Mouse (Mus musculus) MEL (cell line): Measurements from ENCODE around the gene Tpst2. TPM values are rescaled to one million over a fixed set of nuclear protein-coding genes. Genes with fewer than 3 reads are reported as not detected.

ENCODE experiments used
- polyA plus RNA-seq, 2 experiments: library from polyadenylated mRNA; stranded (reverse) in 1 of 2; unstranded in 1 of 2; fragments of >175 nt in 1 of 2; fragments of >200 nt in 1 of 2; gene quantifications; 2 replicates each; pipeline versions ENCODE4 v1.2.1 to v1.2.4; 2012; ENCODE audit warnings: low replicate concordance in 2 of 2, low read depth in 1 of 2; ENCODE audit not compliant: insufficient read length in 2 of 2, insufficient read depth in 1 of 2, missing spikeins in 1 of 2
- total RNA-seq: library from RNA; depleted of rRNA; stranded (reverse); fragments of 300-350 nt; gene quantifications from 2 replicates; pipeline ENCODE4 v1.2.3, GENCODE M21; 2012; rRNA removed

Tpst2 gene
- total and polyA plus RNA-seq, 3 experiments, result 57.8 to 86.1 TPM; not detected in 1

Other genes starting within 250 kb of the Tpst2 start
- gene Cryba4, start 24.2 kb upstream of the Tpst2 start, total RNA-seq, result 0.29 and 0.39 TPM in 2 replicates
- gene Cryba4, start 24.2 kb upstream of the Tpst2 start, polyA plus RNA-seq, result under 1 TPM in 1 of 2 experiments, not detected in 1; 0.77 TPM
- gene Crybb1, start 20.9 kb upstream of the Tpst2 start, total RNA-seq, result 0.27 TPM in 1 of 2 replicates, not detected in the other
- gene Crybb1, start 20.9 kb upstream of the Tpst2 start, polyA plus RNA-seq, result under 1 TPM in 1 of 2 experiments, not detected in 1; 0.24 TPM
- gene Tfip11, start 49.7 kb downstream of the Tpst2 start, total RNA-seq, result 30.3 and 34.6 TPM in 2 replicates
- 10 to 100 TPM in 1 of 2 experiments, not detected in 1; 44.7 TPM for gene Tfip11, start 49.7 kb downstream of the Tpst2 start, polyA plus RNA-seq
- gene Srrd, start 66.3 kb downstream of the Tpst2 start, total RNA-seq, result 29.4 and 36.5 TPM in 2 replicates
- 10 to 100 TPM in 1 of 2 experiments, not detected in 1; 49.3 TPM for gene Srrd, start 66.3 kb downstream of the Tpst2 start, polyA plus RNA-seq
- gene Hps4, start 66.4 kb downstream of the Tpst2 start, total RNA-seq, result 28.9 and 37.1 TPM in 2 replicates
- gene Hps4, start 66.4 kb downstream of the Tpst2 start, polyA plus RNA-seq, result 10 to 100 TPM in 1 of 2 experiments, not detected in 1; 41.7 TPM
- 0.04 TPM in 1 of 2 replicates, not detected in the other for gene Gm6583, start 79.3 kb downstream of the Tpst2 start, total RNA-seq
- gene Gm6583, start 79.3 kb downstream of the Tpst2 start, polyA plus RNA-seq, result under 1 TPM in 1 of 2 experiments, not detected in 1; 0.11 TPM
- 0.08 TPM in 1 of 2 replicates, not detected in the other for gene Asphd2, start 118.2 kb downstream of the Tpst2 start, total RNA-seq
- gene Asphd2, start 118.2 kb downstream of the Tpst2 start, polyA plus RNA-seq, result not detected
- gene Gm6588, start 172.7 kb downstream of the Tpst2 start, total RNA-seq, result not detected in 2 replicates
- not detected for gene Gm6588, start 172.7 kb downstream of the Tpst2 start, polyA plus RNA-seq